Mouse (Mus musculus): ENCODE results near the gene A930018P22Rik. TPM values are rescaled to one million over a fixed set of nuclear protein-coding genes. Genes with fewer than 3 reads are reported as not detected.

A930018P22Rik gene
- total RNA-seq, 2 experiments from 2014 or later, result 0.64 to 0.79 TPM

GRCm38 (mm10) chr2:104150608-104151397 is 28.2 kb downstream of the A930018P22Rik start:
- no peak for DNase-seq
- intact Hi-C loops (cut with DNase I), result no loop called here

DNA sequence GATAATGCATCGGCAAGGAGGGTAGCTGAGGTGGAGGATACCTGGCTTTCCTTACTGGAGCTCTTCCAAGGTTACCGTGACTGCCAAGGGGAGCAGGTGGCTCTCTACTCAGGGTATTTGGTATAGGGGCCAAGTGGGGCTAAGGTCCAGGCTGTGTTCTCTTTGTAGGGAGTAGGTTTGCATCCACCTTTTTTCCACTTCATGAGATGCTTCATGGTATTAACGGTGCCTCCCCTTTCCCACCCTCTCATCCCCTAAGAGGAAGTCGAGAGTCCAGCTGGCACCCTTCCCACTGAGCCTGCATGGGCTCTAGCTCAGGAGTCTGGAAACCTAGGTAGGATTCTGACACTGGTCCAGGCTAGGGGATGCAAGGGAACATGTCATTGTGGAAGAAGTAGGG is 30.8 kb downstream of the A930018P22Rik start:
- DNase-seq, result no peak
- intact Hi-C loops (cut with DNase I), result no loop called here

DNA sequence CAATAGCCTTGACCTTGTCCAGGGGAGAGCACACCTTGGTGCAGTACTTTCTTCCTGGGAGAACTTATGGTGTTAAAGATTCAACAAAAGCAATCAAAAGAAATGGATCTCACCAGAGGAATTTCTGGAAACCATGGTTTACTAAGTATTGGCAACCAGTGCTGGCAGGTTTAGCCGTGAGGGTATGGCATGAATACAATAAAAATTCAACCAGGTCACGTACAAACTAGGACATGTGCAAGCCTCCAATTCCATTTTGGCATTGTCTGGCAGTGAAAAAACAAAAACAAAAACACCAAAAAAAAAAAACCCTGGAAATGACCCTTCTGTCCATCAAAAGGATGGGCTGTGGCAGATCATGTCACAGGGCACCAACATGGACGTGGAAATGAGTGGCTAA is 31.3 kb downstream of the A930018P22Rik start:
- intact Hi-C loops (cut with DNase I), result no loop called here

GRCm38 (mm10) chr2:104157831-104158230 is 35.3 kb downstream of the A930018P22Rik start:
- intact Hi-C loops (cut with DNase I), result no loop called here
- DNase-seq, result no peak

More for the DNA sequence above, 31.3 kb downstream of the A930018P22Rik start:
- DNase-seq, result no peak

DNA sequence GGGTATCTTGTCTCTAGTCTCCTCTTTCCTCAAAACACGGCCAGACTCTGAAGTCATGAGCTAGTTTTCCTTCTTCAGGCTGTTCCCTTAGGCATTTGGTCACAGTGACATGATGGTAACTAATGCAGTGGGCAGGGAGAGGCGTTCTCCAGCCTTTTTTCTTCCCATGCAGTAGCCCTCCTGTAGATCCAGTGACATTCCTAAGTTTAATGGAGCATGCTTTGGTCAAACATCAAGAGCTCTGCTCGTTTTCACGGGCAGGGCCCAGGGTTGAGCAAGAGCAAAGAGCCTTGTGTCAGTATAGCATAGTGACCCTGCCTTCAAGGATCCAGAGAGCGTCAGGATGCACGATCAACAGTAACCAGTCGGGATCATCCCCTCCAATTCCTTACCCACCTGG is 40.8 kb downstream of the A930018P22Rik start:
- no peak for DNase-seq

GRCm38 (mm10) chr2:104163978-104164487 is 41.5 kb downstream of the A930018P22Rik start:
- no peak for DNase-seq
- intact Hi-C loops (cut with DNase I), result no loop called here

More for the DNA sequence above, 40.8 kb downstream of the A930018P22Rik start:
- intact Hi-C loops (cut with DNase I), result no loop called here

- no peak for DNase-seq
- intact Hi-C loops (cut with DNase I), result no loop called here
These were observed 43.1 kb downstream of the A930018P22Rik start for GRCm38 (mm10) chr2:104165631-104166030.

DNA sequence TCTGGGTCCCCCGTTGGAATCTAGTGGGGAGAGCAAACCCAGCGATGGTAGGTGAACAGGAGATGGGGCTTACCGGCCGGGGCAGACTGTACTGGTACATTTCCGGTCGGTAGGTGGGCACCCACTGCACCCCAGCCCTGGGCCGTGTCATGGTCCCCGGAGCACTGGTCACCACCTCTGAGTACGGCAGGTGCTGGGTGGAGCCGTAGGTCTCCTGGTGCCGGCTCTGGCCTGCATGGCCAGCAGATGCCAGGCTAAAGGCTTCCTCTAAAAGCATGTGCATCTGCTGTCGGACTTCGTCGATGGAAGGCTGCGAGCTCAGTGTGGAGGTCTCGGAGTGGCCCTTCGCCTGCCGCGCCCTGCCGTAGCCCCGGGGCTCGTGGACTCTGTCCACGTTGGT is 45.2 kb downstream of the A930018P22Rik start:
- intact Hi-C loops (cut with DNase I), result no loop called here

DNA sequence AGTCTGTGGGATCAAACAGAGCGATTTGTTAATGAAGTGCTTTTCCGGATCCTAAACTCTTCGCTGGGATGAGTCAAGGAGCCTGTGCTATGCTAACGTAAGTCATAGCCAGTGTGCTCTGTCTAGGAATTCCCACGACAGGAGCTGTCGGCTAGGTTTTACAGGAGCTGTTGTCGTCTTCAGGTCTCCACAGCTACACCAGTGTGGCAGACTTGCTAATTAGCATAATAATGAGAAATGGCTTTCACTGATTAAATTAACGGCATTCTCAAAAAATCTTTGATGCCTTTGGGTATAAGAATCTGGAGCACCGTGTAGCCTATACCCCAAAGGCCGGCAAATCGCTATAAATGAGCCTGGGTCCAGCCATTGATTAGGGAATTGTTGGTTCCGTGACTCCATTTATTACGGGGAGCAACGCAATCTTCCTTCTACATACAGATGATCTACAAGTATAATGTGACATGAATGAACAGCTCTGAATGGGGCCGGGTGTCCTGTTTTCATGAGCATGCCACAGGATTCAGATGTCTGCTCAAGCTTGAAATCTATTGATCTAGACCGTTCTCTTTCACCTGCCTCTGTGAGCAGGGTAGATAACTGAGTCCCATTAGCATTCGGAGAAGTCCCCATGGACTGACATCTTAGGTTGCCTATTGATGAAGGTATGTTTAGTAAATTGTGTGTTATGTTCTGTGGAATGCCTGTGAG is 45.8 kb downstream of the A930018P22Rik start:
- intact Hi-C loops (cut with DNase I), result no loop called here

More for the DNA sequence above, 45.2 kb downstream of the A930018P22Rik start:
- no peak for DNase-seq

DNA sequence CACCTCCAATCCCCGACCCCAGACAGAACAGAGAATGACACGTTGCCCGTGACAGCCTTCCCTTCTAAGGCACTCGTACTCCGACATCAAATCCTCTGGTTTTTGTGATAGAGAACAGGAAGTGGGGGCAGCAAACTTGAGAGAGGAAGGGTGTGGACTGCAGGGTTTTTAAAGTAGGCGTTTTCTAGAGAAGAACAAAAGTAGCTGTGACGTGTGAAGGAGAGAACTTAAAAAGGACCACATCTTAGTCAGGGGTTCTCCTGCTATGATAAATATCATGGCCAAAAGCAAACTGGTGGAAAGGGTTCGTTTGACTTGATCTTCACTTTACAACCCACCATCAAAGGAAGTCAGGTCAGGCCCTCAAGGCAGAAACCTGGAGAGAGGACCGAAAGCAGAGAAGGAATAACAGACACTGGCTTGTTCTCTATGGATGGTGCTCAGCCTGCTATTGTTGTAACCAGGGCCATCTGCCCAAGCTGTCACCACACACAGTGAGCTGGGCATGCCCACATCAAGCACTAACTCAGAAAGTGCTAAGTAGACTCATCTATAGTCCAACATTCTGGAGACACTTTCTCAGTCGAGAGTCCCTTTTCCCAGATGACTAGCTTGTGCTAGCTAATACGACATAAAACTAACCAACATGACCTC is 50.3 kb downstream of the A930018P22Rik start:
- DNase-seq, result no peak
- intact Hi-C loops (cut with DNase I), result no loop called here

More for the DNA sequence above, 45.8 kb downstream of the A930018P22Rik start:
- no peak for DNase-seq

- intact Hi-C loops (cut with DNase I), result no loop called here
- no peak for DNase-seq
These were observed 50.9 kb downstream of the A930018P22Rik start for GRCm38 (mm10) chr2:104173431-104173830.

Other genes with a start within 250 kb of the A930018P22Rik start
- gene Lmo2, start 164.8 kb upstream of the A930018P22Rik start, total RNA-seq (2021), result 10 to 100 TPM; 21.1 to 25.3 TPM
- 10 to 100 TPM; 55.3 to 56.7 TPM for gene Fbxo3, start 95.0 kb upstream of the A930018P22Rik start, total RNA-seq (2021)
- gene 4931422A03Rik, start 94.4 kb upstream of the A930018P22Rik start, total RNA-seq (2021), result not detected
- under 1 TPM in 1 of 2 experiments, not detected in 1; 0.17 TPM for gene Gm10912, start 56.9 kb upstream of the A930018P22Rik start, total RNA-seq (2021)
- gene Gm10799, start 54.2 kb upstream of the A930018P22Rik start, total RNA-seq (2021), result not detected
- 1 to 10 TPM; 3.5 to 3.7 TPM for gene Cd59b, start 52.9 kb upstream of the A930018P22Rik start, total RNA-seq (2021)
- 10 to 100 TPM; 43.9 to 58.0 TPM for gene Cd59a, start 27.0 kb upstream of the A930018P22Rik start, total RNA-seq (2021)

All from heart, postnatal 36 days (tissue).